Mouse (Mus musculus) CH12.LX (cell line): ENCODE data around the gene Spryd4. TPM values are rescaled to one million over a fixed set of nuclear protein-coding genes. Genes with fewer than 3 reads are reported as not detected.

Experiments used
- DNase-seq: peaks from one replicate; pipeline ENCODE4 v3.0.0-alpha.2; 2013; ENCODE audit errors: extremely low read depth
- H3K27ac ChIP-seq: 2 replicates; pipeline ENCODE4 v1.5.1; 2012; ENCODE audit warnings: low read depth, mild to moderate bottlenecking, control low read depth, moderate library complexity; ENCODE audit not compliant: insufficient read depth
- H3K27me3 ChIP-seq: replicated peaks from 2 replicates; pipeline ENCODE3; 2012; ENCODE audit warnings: inconsistent platforms
- H3K36me3 ChIP-seq, 2 experiments: replicated peaks in 1 of 2; 2 replicates each; pipeline versions ENCODE3 to v1.6.1; 2012; ENCODE audit warnings: inconsistent platforms in 1 of 2, low read length in 1 of 2, mild to moderate bottlenecking in 1 of 2, mixed read lengths in 1 of 2, moderate library complexity in 1 of 2; ENCODE audit not compliant: control insufficient read depth in 1 of 2, insufficient read depth in 1 of 2
- H3K4me1 ChIP-seq, 2 experiments: 2 replicates each; pipeline ENCODE4 v1.6.1; 2012; ENCODE audit warnings: inconsistent platforms in 1 of 2, moderate library complexity in 1 of 2; ENCODE audit not compliant: insufficient read depth in 2 of 2, control insufficient read depth in 1 of 2
- H3K4me2 ChIP-seq: 2 replicates; pipeline ENCODE4 v1.6.1; 2012; ENCODE audit warnings: low read depth, mild to moderate bottlenecking, control low read depth; ENCODE audit not compliant: poor library complexity, insufficient read depth, severe bottlenecking
- H3K4me3 ChIP-seq, 3 experiments: fragments of 150-350 bp in 1 of 3; sonication (generic) in 1 of 3; replicated peaks in 1 of 3; 2 replicates each; pipeline versions ENCODE3 to v1.5.1; 2011 to 2012; ENCODE audit warnings: low read depth in 2 of 3, low read length in 2 of 3, mild to moderate bottlenecking in 2 of 3, moderate library complexity in 2 of 3, control low read depth in 1 of 3, improper control_type of control experiment in 1 of 3, inconsistent platforms in 1 of 3, mixed read lengths in 1 of 3; ENCODE audit not compliant: poor library complexity in 1 of 3
- H3K79me2 ChIP-seq: replicated peaks from 2 replicates; pipeline ENCODE4 v1.6.1; 2012; ENCODE audit warnings: mild to moderate bottlenecking, moderate library complexity; ENCODE audit not compliant: control insufficient read depth, poor library complexity, insufficient read depth, severe bottlenecking; ENCODE audit errors: extremely low read depth
- H3K9ac ChIP-seq: 2 replicates; pipeline ENCODE4 v1.6.1; 2012; ENCODE audit warnings: low read depth, mild to moderate bottlenecking, control low read depth, moderate library complexity; ENCODE audit not compliant: insufficient read depth
- H3K9me3 ChIP-seq: replicated peaks from 2 replicates; pipeline ENCODE3; 2012; ENCODE audit warnings: low read length, inconsistent platforms, mixed read lengths
- CHD1 ChIP-seq: IDR thresholded peaks from 2 replicates; pipeline ENCODE4 v1.6.1; 2012; ENCODE audit warnings: low read depth, low read length, improper control_type of control experiment, inconsistent platforms
- CHD2 ChIP-seq: IDR thresholded peaks from 2 replicates; pipeline ENCODE4 v1.6.1; 2011; ENCODE audit warnings: low read length, improper control_type of control experiment
- CTCF ChIP-seq, 2 experiments: IDR thresholded peaks in 1 of 2; conservative IDR thresholded peaks in 1 of 2; 2 replicates each; pipeline ENCODE4 v1.5.1; 2011 to 2012; ENCODE audit warnings: low read depth in 2 of 2, low read length in 2 of 2, improper control_type of control experiment in 1 of 2, inconsistent platforms in 1 of 2, mild to moderate bottlenecking in 1 of 2, moderate library complexity in 1 of 2
- E2F4 ChIP-seq: IDR thresholded peaks from 2 replicates; pipeline ENCODE4 v1.6.1; 2011; ENCODE audit warnings: low read depth, low read length, improper control_type of control experiment; ENCODE audit not compliant: insufficient replicate concordance
- ELF1 ChIP-seq: IDR thresholded peaks from 2 replicates; pipeline ENCODE4 v1.6.1; 2014; ENCODE audit warnings: low read depth, mild to moderate bottlenecking, inconsistent platforms, low read length, improper control_type of control experiment
- EP300 ChIP-seq: IDR thresholded peaks from 2 replicates; pipeline ENCODE4 v1.6.1; 2011; ENCODE audit warnings: low read length, improper control_type of control experiment
- ETS1 ChIP-seq: conservative IDR thresholded peaks from 2 replicates; pipeline ENCODE4 v1.6.1; 2012; ENCODE audit warnings: low read depth, mild to moderate bottlenecking, inconsistent platforms, low read length, improper control_type of control experiment, moderate library complexity
- GABPA ChIP-seq: IDR thresholded peaks from 2 replicates; pipeline ENCODE4 v1.6.1; 2012; ENCODE audit warnings: low read depth, low read length, improper control_type of control experiment, inconsistent platforms; ENCODE audit not compliant: insufficient replicate concordance
- HCFC1 ChIP-seq: IDR thresholded peaks from 2 replicates; pipeline ENCODE4 v1.6.1; 2012; ENCODE audit warnings: low read depth, mild to moderate bottlenecking, inconsistent platforms, low read length, improper control_type of control experiment
- IRF4 ChIP-seq: IDR thresholded peaks from 2 replicates; pipeline ENCODE4 v1.6.1; 2014; ENCODE audit warnings: low read depth, mild to moderate bottlenecking, inconsistent platforms, low read length, improper control_type of control experiment
- JUN ChIP-seq: IDR thresholded peaks from 2 replicates; pipeline ENCODE4 v1.6.1; 2011; ENCODE audit warnings: low read depth, mild to moderate bottlenecking, low read length, improper control_type of control experiment, moderate library complexity; ENCODE audit not compliant: insufficient read depth
- JUND ChIP-seq: conservative IDR thresholded peaks from 2 replicates; pipeline ENCODE4 v1.6.1; 2011; ENCODE audit warnings: low read depth, low read length, improper control_type of control experiment
- MAFK ChIP-seq: IDR thresholded peaks from 2 replicates; pipeline ENCODE4 v1.6.1; 2011; ENCODE audit warnings: low read length, improper control_type of control experiment; ENCODE audit not compliant: insufficient replicate concordance
- MAX ChIP-seq: IDR thresholded peaks from 2 replicates; pipeline ENCODE4 v1.6.1; 2011; ENCODE audit warnings: low read length, improper control_type of control experiment
- MEF2A ChIP-seq: IDR thresholded peaks from 2 replicates; pipeline ENCODE4 v1.6.1; 2014; ENCODE audit warnings: low read depth, mild to moderate bottlenecking, inconsistent platforms, low read length, improper control_type of control experiment, borderline replicate concordance
- MXI1 ChIP-seq: IDR thresholded peaks from 2 replicates; pipeline ENCODE4 v1.6.1; 2011; ENCODE audit warnings: mild to moderate bottlenecking, low read depth, low read length, improper control_type of control experiment
- MYC ChIP-seq: IDR thresholded peaks from 2 replicates; pipeline ENCODE4 v1.6.1; 2011; ENCODE audit warnings: low read depth, mild to moderate bottlenecking, improper control_type of control experiment, low read length
- NRF1 ChIP-seq: IDR thresholded peaks from 2 replicates; pipeline ENCODE4 v1.6.1; 2014; ENCODE audit warnings: low read depth, mild to moderate bottlenecking, inconsistent platforms, low read length, improper control_type of control experiment, moderate library complexity
- PAX5 ChIP-seq: IDR thresholded peaks from 2 replicates; pipeline ENCODE4 v1.6.1; 2012; ENCODE audit warnings: low read length, inconsistent platforms, mixed read lengths
- POLR2AphosphoS2 ChIP-seq: IDR thresholded peaks from 2 replicates; pipeline ENCODE4 v1.6.1; 2011; ENCODE audit warnings: low read depth, low read length, improper control_type of control experiment
- RAD21 ChIP-seq: IDR thresholded peaks from 2 replicates; pipeline ENCODE4 v1.6.1; 2011; ENCODE audit warnings: low read depth, mild to moderate bottlenecking, low read length, improper control_type of control experiment, moderate library complexity
- SIN3A ChIP-seq: IDR thresholded peaks from 2 replicates; pipeline ENCODE4 v1.6.1; 2012; ENCODE audit warnings: low read length, improper control_type of control experiment, inconsistent platforms
- SMC3 ChIP-seq: IDR thresholded peaks from 2 replicates; pipeline ENCODE4 v1.6.1; 2011; ENCODE audit warnings: low read depth, low read length, improper control_type of control experiment
- TBP ChIP-seq: conservative IDR thresholded peaks from 2 replicates; pipeline ENCODE4 v1.6.1; 2011; ENCODE audit warnings: low read depth, low read length, improper control_type of control experiment
- TCF12 ChIP-seq: IDR thresholded peaks from 2 replicates; pipeline ENCODE4 v1.6.1; 2014; ENCODE audit warnings: low read depth, mild to moderate bottlenecking, inconsistent platforms, low read length, improper control_type of control experiment
- UBTF ChIP-seq: IDR thresholded peaks from 2 replicates; pipeline ENCODE4 v1.6.1; 2012; ENCODE audit warnings: low read depth, mild to moderate bottlenecking, inconsistent platforms, low read length, improper control_type of control experiment, moderate library complexity
- USF1 ChIP-seq: IDR thresholded peaks from 2 replicates; pipeline ENCODE4 v1.6.1; 2014; ENCODE audit warnings: low read depth, mild to moderate bottlenecking, inconsistent platforms, low read length, improper control_type of control experiment
- USF2 ChIP-seq: conservative IDR thresholded peaks from 2 replicates; pipeline ENCODE4 v1.6.1; 2011; ENCODE audit warnings: low read depth, low read length, improper control_type of control experiment
- ZC3H11A ChIP-seq: IDR thresholded peaks from 2 replicates; pipeline ENCODE4 v1.6.1; 2012; ENCODE audit warnings: low read depth, mild to moderate bottlenecking, inconsistent platforms, low read length, improper control_type of control experiment
- ZKSCAN1 ChIP-seq: IDR thresholded peaks from 2 replicates; pipeline ENCODE4 v1.6.1; 2012; ENCODE audit warnings: low read depth, inconsistent platforms, low read length, improper control_type of control experiment, borderline replicate concordance
- ZMIZ1 ChIP-seq: IDR thresholded peaks from 2 replicates; pipeline ENCODE4 v1.6.1; 2012; ENCODE audit warnings: low read depth, mild to moderate bottlenecking, inconsistent platforms, low read length, improper control_type of control experiment
- ZNF384 ChIP-seq: IDR thresholded peaks from 2 replicates; pipeline ENCODE4 v1.6.1; 2012; ENCODE audit warnings: low read depth, low read length, improper control_type of control experiment, inconsistent platforms
- dilution Hi-C: fragments of 300-500 bp; cut with MboI; formaldehyde crosslinking; loops from 2 replicates; pipeline ENCODE4 v1.14.3; 2020; ENCODE audit warnings: low sequenced_read_pairs; ENCODE audit not compliant: extremely low pct_unique_long_range_greater_than_20kb, extremely low pct_ligation_motif_present
- in situ Hi-C: fragments of 300-500 bp; cut with MboI; formaldehyde crosslinking; loops from 3 replicates; pipeline ENCODE4 v1.14.3; 2019; ENCODE audit warnings: low sequenced_read_pairs, low pct_ligation_motif_present, low pct_unique_long_range_greater_than_20kb, mixed read lengths
- polyA plus RNA-seq: library from polyadenylated mRNA; unstranded; fragments of >175 nt; gene quantifications from 2 replicates; pipeline ENCODE4 v1.2.1, GENCODE M21; 2012; ENCODE audit warnings: low read depth; ENCODE audit not compliant: insufficient read length
- total RNA-seq, 2 experiments: library from RNA; depleted of rRNA; stranded (reverse); fragments of 300-350 nt in 1 of 2; fragments of >200 nt in 1 of 2; gene quantifications; 2 replicates each; pipeline ENCODE4 v1.2.3; 2012 to 2014

Spryd4 gene
- total and polyA plus RNA-seq, 3 experiments, result 24.2 to 50.2 (median 38.6) TPM

GRCm38 (mm10) chr10:128188242-128188877 is 23.2 kb downstream of the Spryd4 start:
- Histone ChIP-seq H3K4me3 (no peak overlapping the region), H3K9me3 (no peaks in the 10 kb centered on the region), H3K27me3 (peaks cover 4% of the 10 kb centered on the region), H3K79me2 (no peaks in the 10 kb centered on the region), H3K27ac (no peak overlapping the region), H3K4me1 (peaks cover 4 to 16% of the 10 kb centered on the region in 2 experiments; a peak in 2 of 4 replicates), H3K36me3 (no peaks in the 10 kb centered on the region), H3K4me2 (peak overlapping the region; percentile 59), H3K9ac (no peak overlapping the region)
- dilution Hi-C loops (no loop called here), in situ Hi-C loops (loop anchor here (5.0 to 25.0 kb wide), 2 partner anchors 41 to 251 kb away; no protein-coding TSS in a partner anchor)
- peak; percentile 80 for DNase-seq
- no peak for TF ChIP-seq ELF1
- TF ChIP-seq MEF2A, result 0 out of 2 replicates have a peak, but pooled peaks have one; percentile 13
- no peak for TF ChIP-seq CHD2
- TF ChIP-seq PAX5, result no peak
- no peak for TF ChIP-seq IRF4
- 0 out of 2 replicates have a peak, but pooled peaks have one; percentile 44 for TF ChIP-seq SIN3A
- TF ChIP-seq MAFK, result no peak
- no peak for TF ChIP-seq UBTF
- no peak for TF ChIP-seq POLR2AphosphoS2
- no peak for TF ChIP-seq USF2
- TF ChIP-seq CTCF (conservative IDR thresholded peaks at IDR 0.05 in 1 of 2, IDR thresholded peaks at IDR 0.05 in 1 of 2; ENCODE audit: low read depth in 2 of 2, low read length in 2 of 2), result peak; percentile 66 to 88
- 0 out of 2 replicates have a peak, but pooled peaks have one; percentile 24 for TF ChIP-seq MXI1
- TF ChIP-seq ETS1, result no peak
- TF ChIP-seq EP300, result no peak
- TF ChIP-seq MYC, result peak; percentile 32; the same call in 1 of the 2 replicates
- TF ChIP-seq ZC3H11A, result no peak
- TF ChIP-seq ZNF384, result peak; percentile 75
- no peak for TF ChIP-seq E2F4
- TF ChIP-seq SMC3, result peak; percentile 59
- no peak for TF ChIP-seq TBP
- no peak for TF ChIP-seq MAX
- no peak for TF ChIP-seq NRF1
- TF ChIP-seq RAD21, result peak; percentile 88
- 0 out of 2 replicates have a peak, but pooled peaks have one; percentile 25 for TF ChIP-seq JUND
- TF ChIP-seq CHD1, result no peak
- 0 out of 2 replicates have a peak, but pooled peaks have one; percentile 6 for TF ChIP-seq JUN
- TF ChIP-seq TCF12, result no peak
- no peak for TF ChIP-seq USF1
- no peak for TF ChIP-seq ZKSCAN1
- TF ChIP-seq HCFC1, result no peak
- TF ChIP-seq GABPA, result no peak
- no peak for TF ChIP-seq ZMIZ1
- TF ChIP-seq, all 38 proteins: peak for 10
